In genomic region chr14:122974854-122975570, GRCm38 (mm10) we compare ENCODE assay signal across 19 mouse cellular contexts. TPM values are rescaled to one million over a fixed set of nuclear protein-coding genes. Genes with fewer than 3 reads are reported as not detected.
DNase-seq lines count a peak whose midpoint lies in the region; ATAC-seq lines count a peak whose summit lies in the region.
"Had no signal": no experiment of that assay in that cellular context is flagged by ENCODE, and none has a peak within 500 bp of the region (broad histone marks: within the 10 kb centered on the region; RNA-seq: fewer than 3 reads in every experiment).

No protein-coding gene starts in this region.

- H3K36me3 ChIP-seq in hindbrain, embryonic 16.5 days (ENCODE audit: control insufficient read depth, insufficient read depth, low read length), result peaks cover 8% of the 10 kb centered on the region; the same call in 1 of the 2 replicates
- H3K36me3 ChIP-seq in hindbrain, embryonic 12.5 days, result peaks cover 30% of the 10 kb centered on the region
- peaks cover 34% of the 10 kb centered on the region for H3K36me3 ChIP-seq in limb, embryonic 12.5 days
- H3K36me3 ChIP-seq in limb, embryonic 10.5 days, result peaks cover 41% of the 10 kb centered on the region
- H3K36me3 ChIP-seq in neural tube, embryonic 13.5 days, result peaks cover 31% of the 10 kb centered on the region

- ATAC-seq in hindbrain, embryonic 16.5 days, result no peak
- ATAC-seq in hindbrain, embryonic 12.5 days (ENCODE audit: low FRiP score), result no peak
- peak; percentile 47; the same call in 1 of the 2 replicates for ATAC-seq in limb, embryonic 12.5 days (ENCODE audit: insufficient number of reproducible peaks, insufficient read depth, low FRiP score, low TSS enrichment, low read depth)
- peak; percentile 68 for ATAC-seq in neural tube, embryonic 13.5 days (ENCODE audit: low read depth)
- ATAC-seq: forebrain, embryonic 14.5 days; midbrain, embryonic 16.5 days; Patski had no signal

- no peaks in the 10 kb centered on the region for H3K27me3 ChIP-seq in hindbrain, embryonic 16.5 days (replicated peaks; ENCODE audit: control insufficient read depth, insufficient read depth, low read length)
- H3K27me3 ChIP-seq in hindbrain, embryonic 12.5 days, result no peaks in the 10 kb centered on the region
- no peaks in the 10 kb centered on the region for H3K27me3 ChIP-seq in limb, embryonic 12.5 days
- H3K27me3 ChIP-seq in limb, embryonic 10.5 days (ENCODE audit: low read depth, poor library complexity, severe bottlenecking), result no peaks in the 10 kb centered on the region
- H3K27me3 ChIP-seq in neural tube, embryonic 13.5 days, result no peaks in the 10 kb centered on the region
- H3K27me3 ChIP-seq: Patski had no signal

- H3K4me3 ChIP-seq in hindbrain, embryonic 16.5 days (ENCODE audit: low read length), result no peak overlapping the region
- no peak overlapping the region for H3K4me3 ChIP-seq in hindbrain, embryonic 12.5 days
- no peak overlapping the region for H3K4me3 ChIP-seq in limb, embryonic 12.5 days (replicated peaks)
- H3K4me3 ChIP-seq in limb, embryonic 10.5 days, result no peak overlapping the region
- H3K4me3 ChIP-seq in neural tube, embryonic 13.5 days, result no peak overlapping the region

- intact Hi-C loops in left cerebral cortex, postnatal 36 days (cut with DNase I), result no loop called here

- H3K4me2 ChIP-seq in hindbrain, embryonic 16.5 days (ENCODE audit: low read length), result no peak overlapping the region
- H3K4me2 ChIP-seq in hindbrain, embryonic 12.5 days (replicated peaks), result no peak overlapping the region
- H3K4me2 ChIP-seq in limb, embryonic 12.5 days, result no peak overlapping the region
- no peak overlapping the region for H3K4me2 ChIP-seq in neural tube, embryonic 13.5 days
- H3K4me2 ChIP-seq: heart, embryonic 11.5 days had no signal

- WGBS in hindbrain, embryonic 16.5 days, result 33% methylated on average over 3 of the region's 3 CpGs
- WGBS in hindbrain, embryonic 12.5 days, result 64% methylated on average over 3 of the region's 3 CpGs
- 89% methylated on average over 3 of the region's 3 CpGs for WGBS in limb, embryonic 12.5 days
- 86% methylated on average over 3 of the region's 3 CpGs for WGBS in limb, embryonic 10.5 days
- WGBS in neural tube, embryonic 13.5 days, result 11% methylated on average over 3 of the region's 3 CpGs

- H3K4me1 ChIP-seq in hindbrain, embryonic 16.5 days (ENCODE audit: control insufficient read depth, insufficient read depth, low read depth, low read length), result peaks cover 6% of the 10 kb centered on the region
- H3K4me1 ChIP-seq in hindbrain, embryonic 12.5 days, result peaks cover 10% of the 10 kb centered on the region
- no peaks in the 10 kb centered on the region for H3K4me1 ChIP-seq in limb, embryonic 12.5 days (replicated peaks)
- 0 out of 2 replicates have a peak, but pooled peaks cover 6% of the 10 kb centered on the region for H3K4me1 ChIP-seq in limb, embryonic 10.5 days
- peaks cover 25% of the 10 kb centered on the region for H3K4me1 ChIP-seq in neural tube, embryonic 13.5 days (replicated peaks)

- DNase-seq in limb, embryonic 10.5 days (ENCODE audit: low spot score), result no peak
- peak; percentile 34 for DNase-seq in brain, adult 2 months (ENCODE audit: low read depth, low spot score)
- DNase-seq in left cerebral cortex, postnatal 36 days (ENCODE audit: low spot score in 2 of 2), result no peak
- DNase-seq: adrenal gland, adult 8-10 months; cerebellum, adult 9-10 months; gastrocnemius, postnatal 14 days; heart, postnatal 10 days; kidney, adult 9 months; liver; lung, postnatal 14 days; thymus, postnatal 14 days had no signal

- H3K9me3 ChIP-seq in hindbrain, embryonic 16.5 days (ENCODE audit: control insufficient read depth, low read length), result no peaks in the 10 kb centered on the region
- no peaks in the 10 kb centered on the region for H3K9me3 ChIP-seq in hindbrain, embryonic 12.5 days (replicated peaks)
- no peaks in the 10 kb centered on the region for H3K9me3 ChIP-seq in limb, embryonic 12.5 days
- no peaks in the 10 kb centered on the region for H3K9me3 ChIP-seq in limb, embryonic 10.5 days (replicated peaks)
- no peaks in the 10 kb centered on the region for H3K9me3 ChIP-seq in neural tube, embryonic 13.5 days

- peak overlapping the region; percentile 29; the same call in 1 of the 2 replicates for H3K27ac ChIP-seq in hindbrain, embryonic 16.5 days (ENCODE audit: low read depth, low read length)
- H3K27ac ChIP-seq in hindbrain, embryonic 12.5 days, result no peak overlapping the region
- H3K27ac ChIP-seq in limb, embryonic 12.5 days, result no peak overlapping the region
- no peak overlapping the region for H3K27ac ChIP-seq in limb, embryonic 10.5 days
- peak overlapping the region; percentile 63; the same call in 1 of the 2 replicates for H3K27ac ChIP-seq in neural tube, embryonic 13.5 days (replicated peaks)

- H3K9ac ChIP-seq in hindbrain, embryonic 16.5 days (ENCODE audit: low read depth, low read length), result no peak overlapping the region
- no peak overlapping the region for H3K9ac ChIP-seq in hindbrain, embryonic 12.5 days
- no peak overlapping the region for H3K9ac ChIP-seq in limb, embryonic 12.5 days (replicated peaks)
- no peak overlapping the region for H3K9ac ChIP-seq in neural tube, embryonic 13.5 days

RNA-seq across cellular contexts. Expression of gene Tmtc4, which starts 8.8 kb away (rescaled TPM):
- polyA plus RNA-seq in hindbrain, embryonic 16.5 days (2015; fragmentation: Nextera tagmentation; extraction: Ambion mirVana), result 47.1 and 50.3 TPM in 2 replicates
- 49.4 and 51.3 TPM in 2 replicates for polyA plus RNA-seq in hindbrain, embryonic 12.5 days (2016; fragmentation: Nextera tagmentation; extraction: Ambion mirVana)
- 30.4 and 31.4 TPM in 2 replicates for polyA plus RNA-seq in limb, embryonic 12.5 days (2016; fragmentation: Nextera tagmentation; extraction: Ambion mirVana)
- 21.2 and 31.1 TPM in 2 replicates for polyA plus RNA-seq in limb, embryonic 10.5 days (2016; fragmentation: Nextera tagmentation; extraction: Ambion mirVana)
- 57.0 and 59.0 TPM in 2 replicates for polyA plus RNA-seq in neural tube, embryonic 13.5 days (2015; fragmentation: Nextera tagmentation; extraction: Ambion mirVana)
- total RNA-seq in left cerebral cortex, postnatal 36 days (2021), result 10 to 100 TPM; 22.2 to 23.6 TPM

Comparison
In these comparisons a context has a peak if more than half of its experiments do, and no peak if none do; other contexts are left out.
1. H3K27ac ChIP-seq: peak in hindbrain, embryonic 16.5 days (single experiment) and neural tube, embryonic 13.5 days (single experiment); none in hindbrain, embryonic 12.5 days (single experiment), limb, embryonic 12.5 days (single experiment) and limb, embryonic 10.5 days (single experiment).
2. ATAC-seq: peak in limb, embryonic 12.5 days (single experiment) and neural tube, embryonic 13.5 days (single experiment); none in hindbrain, embryonic 16.5 days (single experiment) and hindbrain, embryonic 12.5 days (single experiment).